Mouse (Mus musculus): ENCODE measurements around the gene Gin1. TPM values are rescaled to one million over a fixed set of nuclear protein-coding genes. Genes with fewer than 3 reads are reported as not detected.
A peak's percentile ranks its signal among the peaks of the same experiment; 100 is the strongest.

Gene Gin1
- 6.2 and 8.1 TPM in 2 replicates for total RNA-seq (2014; rRNA removed)
- polyA plus RNA-seq (2015; fragmentation: Nextera tagmentation; extraction: Ambion mirVana), result 10.7 and 13.6 TPM in 2 replicates

DNA sequence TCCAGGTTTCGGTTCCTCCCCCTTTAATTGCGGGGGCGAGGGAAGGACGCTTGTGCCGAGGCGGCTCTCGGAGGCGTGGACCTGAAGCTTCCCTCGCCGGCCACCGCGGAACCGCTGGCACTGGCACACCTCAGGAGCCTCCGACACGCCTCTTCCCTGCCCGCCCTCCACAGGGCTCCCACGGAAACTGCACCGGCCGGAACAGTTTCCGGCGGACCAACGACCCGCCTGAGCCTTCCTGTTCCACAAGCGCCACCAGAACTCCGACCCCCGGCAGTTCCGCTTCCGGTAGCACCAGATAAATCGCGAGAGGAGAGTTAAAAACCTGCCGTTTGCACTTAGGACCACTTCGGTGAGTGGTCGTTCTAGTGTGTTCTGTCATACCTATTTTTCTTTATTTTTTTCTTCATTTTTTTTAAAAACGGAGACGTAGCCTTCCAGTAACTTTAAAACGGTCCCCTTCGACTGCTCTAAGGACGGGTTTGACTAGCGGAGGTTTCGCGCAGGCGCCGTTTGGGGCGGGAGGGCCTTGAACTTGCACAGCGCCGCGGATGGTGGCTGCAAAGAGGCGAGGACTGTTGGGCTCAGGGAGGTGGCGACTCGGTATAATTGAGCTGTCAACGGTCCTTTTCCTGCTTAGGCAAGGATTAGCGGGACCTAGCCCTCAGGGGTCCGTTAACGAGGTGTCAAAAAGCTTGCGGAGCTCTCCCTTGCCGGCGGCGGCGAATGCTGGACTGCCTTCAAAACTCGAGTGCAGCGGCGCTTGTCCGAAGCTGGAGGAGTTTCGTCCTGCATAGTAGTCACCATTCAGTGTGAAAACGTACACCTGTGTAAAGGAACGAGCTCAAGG is at the start of gene Gin1, which contains the start of gene Ppip5k2:
Gene Gin1, plus strand, starts transcription at position 269 of the 850 bp plus-strand sequence.
Gene Ppip5k2, minus strand, starts transcription at position 508 of the 850 bp plus-strand sequence.
- no peaks in the 10 kb centered on the region for H3K36me3 ChIP-seq (ENCODE audit: insufficient read depth)
- peak within 1 kb of the TSS; percentile 68 for H3K4me2 ChIP-seq (ENCODE audit: low read depth)
- DNase-seq, result peak; percentile 98
- peak; percentile 69 for TF ChIP-seq CTCF (IDR thresholded peaks at IDR 0.05; ENCODE audit: low read depth)
- 3% methylated on average over 66 of the region's 66 CpGs for WGBS
- peak within 1 kb of the TSS; percentile 91 for H3K9ac ChIP-seq
- peak; percentile 99 for ATAC-seq
- H3K4me3 ChIP-seq (ENCODE audit: low read depth, low read length), result peak within 1 kb of the TSS; percentile 96
- H3K27me3 ChIP-seq (ENCODE audit: insufficient read depth, low read length), result no peaks in the 10 kb centered on the region
- peak within 1 kb of the TSS; percentile 87 for H3K27ac ChIP-seq (ENCODE audit: low read depth, low read length)
- no peaks in the 10 kb centered on the region for H3K9me3 ChIP-seq (ENCODE audit: low read length)
- H3K4me1 ChIP-seq (ENCODE audit: insufficient read depth), result peaks cover 14% of the 10 kb centered on the region

GRCm38 (mm10) chr1:97726730-97727129 is 43.2 kb upstream of the Gin1 start:
- peak; percentile 6 for DNase-seq
- Histone ChIP-seq H3K36me3 (ENCODE audit: insufficient read depth) (peaks cover 28% of the 10 kb centered on the region), H3K9ac (no peak overlapping the region), H3K27ac (ENCODE audit: low read depth, low read length) (no peak overlapping the region), H3K4me2 (ENCODE audit: low read depth) (no peak overlapping the region), H3K4me1 (ENCODE audit: insufficient read depth) (no peaks in the 10 kb centered on the region), H3K27me3 (ENCODE audit: insufficient read depth, low read length) (no peaks in the 10 kb centered on the region), H3K9me3 (ENCODE audit: low read length) (no peaks in the 10 kb centered on the region), H3K4me3 (ENCODE audit: low read depth, low read length) (no peak overlapping the region)
- 70% methylated on average over 2 of the region's 2 CpGs for WGBS
- peak; percentile 58; the same call in 1 of the 2 replicates for ATAC-seq
- peak; percentile 59 for TF ChIP-seq CTCF (IDR thresholded peaks at IDR 0.05; ENCODE audit: low read depth)

DNA sequence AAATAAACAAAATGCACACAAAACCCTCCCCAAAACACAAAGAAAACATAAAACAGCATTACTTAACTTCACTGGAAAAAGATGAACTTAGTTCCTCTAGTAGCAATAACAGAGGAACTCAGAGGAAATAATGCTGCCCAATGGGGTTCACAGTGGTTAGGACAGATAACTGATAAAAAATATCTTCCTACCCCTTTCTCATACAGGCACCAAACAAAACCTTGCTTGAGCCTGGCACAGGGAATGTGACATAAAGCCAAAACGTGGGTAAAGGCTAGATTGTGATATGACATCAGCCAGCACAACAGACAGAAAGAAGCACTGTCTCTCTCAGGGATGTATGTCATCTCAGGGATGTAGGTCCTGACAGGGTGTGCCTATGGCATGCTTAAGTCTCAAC is 40.6 kb upstream of the Gin1 start:
- TF ChIP-seq CTCF (IDR thresholded peaks at IDR 0.05; ENCODE audit: low read depth), result no peak
- WGBS, result 65% methylated on average over 1 of the region's 1 CpGs
- no peak overlapping the region for H3K4me2 ChIP-seq (ENCODE audit: low read depth)
- no peaks in the 10 kb centered on the region for H3K4me1 ChIP-seq (ENCODE audit: insufficient read depth)
- no peak overlapping the region for H3K9ac ChIP-seq
- H3K9me3 ChIP-seq (ENCODE audit: low read length), result no peaks in the 10 kb centered on the region
- no peak overlapping the region for H3K4me3 ChIP-seq (ENCODE audit: low read depth, low read length)
- H3K27ac ChIP-seq (ENCODE audit: low read depth, low read length), result no peak overlapping the region
- no peak for DNase-seq
- peaks cover 29% of the 10 kb centered on the region for H3K36me3 ChIP-seq (ENCODE audit: insufficient read depth)
- H3K27me3 ChIP-seq (ENCODE audit: insufficient read depth, low read length), result no peaks in the 10 kb centered on the region
- no peak for ATAC-seq

GRCm38 (mm10) chr1:97743063-97743462 is 26.9 kb upstream of the Gin1 start:
- no peaks in the 10 kb centered on the region for H3K9me3 ChIP-seq (ENCODE audit: low read length)
- TF ChIP-seq CTCF (IDR thresholded peaks at IDR 0.05; ENCODE audit: low read depth), result no peak
- no peak overlapping the region for H3K9ac ChIP-seq
- 97% methylated on average over 1 of the region's 1 CpGs for WGBS
- H3K4me3 ChIP-seq (ENCODE audit: low read depth, low read length), result no peak overlapping the region
- peaks cover 54% of the 10 kb centered on the region for H3K36me3 ChIP-seq (ENCODE audit: insufficient read depth)
- H3K27me3 ChIP-seq (ENCODE audit: insufficient read depth, low read length), result no peaks in the 10 kb centered on the region
- no peak for ATAC-seq
- no peak overlapping the region for H3K4me2 ChIP-seq (ENCODE audit: low read depth)
- no peak for DNase-seq
- H3K4me1 ChIP-seq (ENCODE audit: insufficient read depth), result no peaks in the 10 kb centered on the region
- no peak overlapping the region for H3K27ac ChIP-seq (ENCODE audit: low read depth, low read length)

DNA sequence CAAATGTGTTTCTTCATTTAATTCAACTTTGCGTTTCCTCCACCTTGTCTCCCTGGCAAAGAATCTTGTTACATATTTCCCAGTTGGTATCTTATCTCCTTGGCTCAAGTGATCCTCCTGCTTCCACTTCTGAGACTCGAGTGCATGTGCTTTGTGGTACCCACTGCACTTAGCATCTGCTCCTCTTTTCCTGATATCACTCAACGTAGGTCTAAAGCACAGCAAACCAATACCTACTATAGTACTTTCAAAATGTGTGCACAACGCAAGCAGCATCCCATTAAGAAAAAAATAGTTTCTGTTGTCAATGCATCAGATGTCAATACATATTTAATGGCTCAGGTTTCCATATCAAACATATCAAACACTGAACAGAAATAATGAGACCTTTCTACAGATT is 24.3 kb upstream of the Gin1 start:
- Histone ChIP-seq H3K27ac (ENCODE audit: low read depth, low read length) (no peak overlapping the region), H3K36me3 (ENCODE audit: insufficient read depth) (peaks cover 49% of the 10 kb centered on the region), H3K4me3 (ENCODE audit: low read depth, low read length) (no peak overlapping the region), H3K4me1 (ENCODE audit: insufficient read depth) (no peaks in the 10 kb centered on the region), H3K27me3 (ENCODE audit: insufficient read depth, low read length) (no peaks in the 10 kb centered on the region), H3K9ac (no peak overlapping the region), H3K4me2 (ENCODE audit: low read depth) (no peak overlapping the region), H3K9me3 (ENCODE audit: low read length) (no peaks in the 10 kb centered on the region)
- ATAC-seq (no peak), DNase-seq (no peak)
- 92% methylated on average over 4 of the region's 4 CpGs for WGBS
- no peak for TF ChIP-seq CTCF (IDR thresholded peaks at IDR 0.05; ENCODE audit: low read depth)

GRCm38 (mm10) chr1:97746261-97746660 is 23.7 kb upstream of the Gin1 start:
- no peak for TF ChIP-seq CTCF (IDR thresholded peaks at IDR 0.05; ENCODE audit: low read depth)
- 96% methylated on average over 7 of the region's 7 CpGs for WGBS
- no peak for ATAC-seq
- no peak for DNase-seq
- H3K4me1 ChIP-seq (ENCODE audit: insufficient read depth), result no peaks in the 10 kb centered on the region
- peaks cover 48% of the 10 kb centered on the region for H3K36me3 ChIP-seq (ENCODE audit: insufficient read depth)
- no peak overlapping the region for H3K4me2 ChIP-seq (ENCODE audit: low read depth)
- no peak overlapping the region for H3K4me3 ChIP-seq (ENCODE audit: low read depth, low read length)
- no peaks in the 10 kb centered on the region for H3K9me3 ChIP-seq (ENCODE audit: low read length)
- H3K9ac ChIP-seq, result no peak overlapping the region
- no peak overlapping the region for H3K27ac ChIP-seq (ENCODE audit: low read depth, low read length)
- no peaks in the 10 kb centered on the region for H3K27me3 ChIP-seq (ENCODE audit: insufficient read depth, low read length)

GRCm38 (mm10) chr1:97748163-97748562 is 21.8 kb upstream of the Gin1 start:
- 95% methylated on average over 3 of the region's 3 CpGs for WGBS
- peaks cover 49% of the 10 kb centered on the region for H3K36me3 ChIP-seq (ENCODE audit: insufficient read depth)
- H3K4me1 ChIP-seq (ENCODE audit: insufficient read depth), result no peaks in the 10 kb centered on the region
- ATAC-seq (no peak), DNase-seq (no peak)
- TF ChIP-seq CTCF (IDR thresholded peaks at IDR 0.05; ENCODE audit: low read depth), result no peak
- no peak overlapping the region for H3K9ac ChIP-seq
- H3K9me3 ChIP-seq (ENCODE audit: low read length), result no peaks in the 10 kb centered on the region
- no peak overlapping the region for H3K27ac ChIP-seq (ENCODE audit: low read depth, low read length)
- no peaks in the 10 kb centered on the region for H3K27me3 ChIP-seq (ENCODE audit: insufficient read depth, low read length)
- H3K4me3 ChIP-seq (ENCODE audit: low read depth, low read length), result no peak overlapping the region
- H3K4me2 ChIP-seq (ENCODE audit: low read depth), result no peak overlapping the region

All from forebrain, postnatal 0 days (tissue).